8 mouse cellular contexts compared by ENCODE assay signal in the genomic region with DNA sequence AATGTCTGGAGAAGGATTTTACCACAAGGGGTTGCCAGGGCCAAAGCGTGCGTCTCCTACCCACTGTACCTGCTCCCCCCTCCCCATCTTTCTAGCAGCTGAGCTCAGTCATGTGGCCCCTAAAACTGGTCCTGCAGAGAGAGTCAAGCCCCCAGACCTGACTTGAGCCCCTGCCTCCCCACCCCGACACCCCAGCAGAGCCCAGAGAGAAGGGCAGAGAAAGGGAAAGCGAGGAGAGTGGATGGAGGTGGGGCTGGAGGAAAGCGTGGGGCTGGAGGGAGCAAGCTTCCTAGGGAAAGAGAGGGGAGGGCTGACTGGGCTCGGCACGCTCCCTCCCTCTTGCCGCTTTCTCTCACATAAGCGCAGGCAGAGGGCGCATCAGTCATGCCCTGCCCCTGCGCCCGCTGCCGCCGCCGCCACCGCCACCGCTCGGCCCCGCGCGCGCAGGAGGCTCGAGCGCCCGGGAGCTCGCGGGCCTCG. TPM values are rescaled to one million over a fixed set of nuclear protein-coding genes. Genes with fewer than 3 reads are reported as not detected.
DNase-seq lines count a peak whose midpoint lies in the region; ATAC-seq lines count a peak whose summit lies in the region.

No protein-coding gene starts in this region.

- whole genome bisulfite sequencing in forebrain, embryonic 16.5 days, result 0% methylated on average over 27 of the region's 28 CpGs
- 0% methylated on average over 11 of the region's 28 CpGs for WGBS in hindbrain, embryonic 15.5 days

- H3K27ac ChIP-seq in forebrain, embryonic 16.5 days (ENCODE audit: low read length), result no peak overlapping the region; the same call in 1 of the 2 replicates
- H3K27ac ChIP-seq in hindbrain, embryonic 15.5 days (replicated peaks), result peak overlapping the region; percentile 67

- H3K27me3 ChIP-seq in forebrain, embryonic 16.5 days (replicated peaks; ENCODE audit: control insufficient read depth, insufficient read depth, low read length), result no peaks in the 10 kb centered on the region
- H3K27me3 ChIP-seq in hindbrain, embryonic 15.5 days, result no peaks in the 10 kb centered on the region

- H3K4me1 ChIP-seq in forebrain, embryonic 16.5 days (replicated peaks; ENCODE audit: control insufficient read depth, insufficient read depth, low read length), result peaks cover 8% of the 10 kb centered on the region
- H3K4me1 ChIP-seq in hindbrain, embryonic 15.5 days (replicated peaks), result peaks cover 6% of the 10 kb centered on the region

- peak; percentile 95 for ATAC-seq in forebrain, embryonic 16.5 days
- peak; percentile 94 for ATAC-seq in hindbrain, embryonic 15.5 days (ENCODE audit: low FRiP score, low read depth)
- ATAC-seq in megakaryocyte, adult 5-6 weeks (ENCODE audit: poor library complexity, severe bottlenecking), result peak; percentile 75

- intact Hi-C loops in gastrocnemius, postnatal 36 days (cut with DNase I), result no loop called here
- intact Hi-C loops in gastrocnemius, postnatal 14 days (cut with DNase I; ENCODE audit: low total_unique reads), result no loop called here
- intact Hi-C loops in left cerebral cortex, postnatal 14 days (cut with DNase I), result loop anchor here (5.0 kb wide), 1 partner anchor 415 kb away; no protein-coding TSS in a partner anchor

- H3K9ac ChIP-seq in forebrain, embryonic 16.5 days (replicated peaks; ENCODE audit: low read depth, low read length), result peak overlapping the region; percentile 76
- peak overlapping the region; percentile 69 for H3K9ac ChIP-seq in hindbrain, embryonic 15.5 days

- peak overlapping the region; percentile 83 for H3K4me2 ChIP-seq in forebrain, embryonic 16.5 days (ENCODE audit: low read length)
- peak overlapping the region; percentile 80 for H3K4me2 ChIP-seq in hindbrain, embryonic 15.5 days

- H3K36me3 ChIP-seq in forebrain, embryonic 16.5 days (ENCODE audit: control insufficient read depth, insufficient read depth), result no peaks in the 10 kb centered on the region
- no peaks in the 10 kb centered on the region for H3K36me3 ChIP-seq in hindbrain, embryonic 15.5 days

- DNase-seq in gastrocnemius, postnatal 36 days, result peak; percentile 22 to 24
- DNase-seq in gastrocnemius, postnatal 14 days, result no peak
- peak; percentile 27 to 65 for DNase-seq in cerebellum, adult 18-20 months
- DNase-seq in left cerebral cortex, postnatal 14 days (ENCODE audit: low spot score in 2 of 2), result peak; percentile 33 to 56
- DNase-seq in retina, postnatal 7 days (ENCODE audit: low read depth, low spot score), result peak; percentile 59

- peak overlapping the region; percentile 75 for H3K4me3 ChIP-seq in forebrain, embryonic 16.5 days (replicated peaks; ENCODE audit: low read length)
- peak overlapping the region; percentile 60 for H3K4me3 ChIP-seq in hindbrain, embryonic 15.5 days

- no peaks in the 10 kb centered on the region for H3K9me3 ChIP-seq in forebrain, embryonic 16.5 days (ENCODE audit: control insufficient read depth, low read length)
- H3K9me3 ChIP-seq in hindbrain, embryonic 15.5 days, result no peaks in the 10 kb centered on the region

RNA-seq across cellular contexts. Expression of a gene that starts 0.6 kb away (rescaled TPM):
- total RNA-seq in gastrocnemius, postnatal 36 days (2021), result 1 to 10 TPM; 1.1 to 1.8 TPM
- total RNA-seq in gastrocnemius, postnatal 14 days (2021), result 1 to 10 TPM; 2.1 to 3.2 TPM
- polyA plus RNA-seq in forebrain, embryonic 16.5 days (2015; fragmentation: Nextera tagmentation; extraction: Ambion mirVana), result 1.9 and 2.7 TPM in 2 replicates
- polyA plus RNA-seq in hindbrain, embryonic 15.5 days (2015; fragmentation: Nextera tagmentation; extraction: Ambion mirVana), result 5.1 and 5.7 TPM in 2 replicates
- 1 to 10 TPM; 2.8 to 8.8 TPM for total RNA-seq in left cerebral cortex, postnatal 14 days (2021)
- total RNA-seq in megakaryocyte, adult 5-6 weeks (2015), result 0.60 and 1.8 TPM in 2 replicates
- 0.07 TPM in 1 of 2 replicates, not detected in the other for total RNA-seq in megakaryocyte, adult 5-6 weeks (2017)
